Mouse (Mus musculus) small intestine, adult 2 months (tissue): ENCODE results near the gene Chd4.

Experiments
- CTCF ChIP-seq: fragments of 200-500 bp; IDR thresholded peaks from 2 replicates; pipeline ENCODE4 v1.5.1; 2012; ENCODE audit warnings: low read depth, mild to moderate bottlenecking, control low read depth, inconsistent platforms, low read length, moderate library complexity, mixed read lengths; ENCODE audit not compliant: insufficient replicate concordance, insufficient read length; ENCODE audit errors: extremely low read depth
- POLR2A ChIP-seq: fragments of 200-500 bp; IDR thresholded peaks from 2 replicates; pipeline ENCODE4 v1.6.1; 2012; ENCODE audit warnings: low read depth, mild to moderate bottlenecking, control low read depth, inconsistent platforms, low read length, moderate library complexity

DNA sequence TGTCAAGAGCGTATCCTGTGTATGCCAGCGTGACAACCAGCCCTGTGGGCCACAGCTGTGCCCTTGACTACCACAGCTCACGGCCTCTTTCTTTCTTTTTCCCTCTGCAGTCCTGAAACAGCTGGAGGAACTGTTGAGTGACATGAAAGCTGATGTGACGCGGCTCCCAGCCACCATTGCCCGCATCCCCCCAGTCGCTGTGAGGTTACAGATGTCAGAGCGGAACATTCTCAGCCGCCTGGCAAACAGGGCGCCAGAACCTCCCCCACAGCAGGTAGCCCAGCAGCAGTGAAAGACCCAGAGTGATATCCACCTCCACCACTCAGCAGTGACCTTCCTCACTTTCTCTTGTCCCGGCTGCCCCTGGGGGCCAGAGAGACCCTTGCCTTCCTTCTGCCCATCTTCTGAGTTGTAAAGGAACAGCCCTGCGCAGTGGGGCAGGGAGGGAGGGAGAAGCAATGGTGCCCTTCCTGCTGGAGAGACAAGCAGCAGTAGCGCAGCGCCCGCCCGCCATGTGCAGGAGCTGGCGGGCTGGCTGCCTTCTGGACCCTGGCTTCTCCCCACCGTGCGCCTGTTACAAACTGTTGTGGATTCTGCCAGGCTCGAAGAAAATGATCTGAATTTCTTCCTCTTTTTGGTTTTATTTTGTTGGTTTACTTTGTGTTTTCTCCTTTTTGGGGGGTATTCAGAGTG is 34.1 kb downstream of the Chd4 start:
- TF ChIP-seq POLR2A, result no peak
- no peak for TF ChIP-seq CTCF
